Mouse (Mus musculus) ES-E14 (cell line): ENCODE data around the gene Rnf225. TPM values are rescaled to one million over a fixed set of nuclear protein-coding genes. Genes with fewer than 3 reads are reported as not detected.

Source experiments
- DNase-seq: peaks from one replicate; pipeline ENCODE4 v3.0.0-alpha.2; 2013; ENCODE audit warnings: low read depth, low spot score
- H3K27ac ChIP-seq: 2 replicates; pipeline ENCODE4 v1.5.1; 2012; ENCODE audit warnings: low read depth, mild to moderate bottlenecking, low read length, moderate library complexity, mixed read lengths; ENCODE audit not compliant: poor library complexity, insufficient read depth, severe bottlenecking
- H3K36me3 ChIP-seq: 2 replicates; pipeline ENCODE4 v1.6.1; 2012; ENCODE audit warnings: mild to moderate bottlenecking, low read length, moderate library complexity, mixed read lengths; ENCODE audit not compliant: control insufficient read depth, poor library complexity, insufficient read depth, severe bottlenecking
- H3K4me1 ChIP-seq, 2 experiments: fragments of 150-350 bp in 1 of 2; sonication (generic) in 1 of 2; 2 replicates each; pipeline ENCODE4 v1.6.1; 2012; ENCODE audit warnings: low read length in 2 of 2, mild to moderate bottlenecking in 1 of 2, mixed read lengths in 1 of 2; ENCODE audit not compliant: control insufficient read depth in 2 of 2, insufficient read depth in 2 of 2, poor library complexity in 1 of 2
- H3K4me3 ChIP-seq, 2 experiments: fragments of 150-350 bp in 1 of 2; sonication (generic) in 1 of 2; 2 replicates each; pipeline ENCODE4 v1.5.1; 2012; ENCODE audit warnings: low read length in 2 of 2, low read depth in 1 of 2, mild to moderate bottlenecking in 1 of 2, mixed read lengths in 1 of 2; ENCODE audit not compliant: insufficient read depth in 1 of 2, poor library complexity in 1 of 2, severe bottlenecking in 1 of 2
- H3K9ac ChIP-seq: 2 replicates; pipeline ENCODE4 v1.6.1; 2012; ENCODE audit warnings: low read depth, mild to moderate bottlenecking, low read length, mixed read lengths; ENCODE audit not compliant: poor library complexity, insufficient read depth, severe bottlenecking
- H3K9me3 ChIP-seq: fragments of 150-350 bp; sonication (generic); 2 replicates; pipeline ENCODE4 v1.6.1; 2012; ENCODE audit warnings: low read depth, mild to moderate bottlenecking, low read length; ENCODE audit not compliant: control insufficient read depth, insufficient read depth
- CHD2 ChIP-seq: IDR thresholded peaks from 2 replicates; pipeline ENCODE4 v1.6.1; 2014; ENCODE audit warnings: mild to moderate bottlenecking, low read depth, low read length, inconsistent platforms
- HCFC1 ChIP-seq: IDR thresholded peaks from 2 replicates; pipeline ENCODE4 v1.6.1; 2012; ENCODE audit warnings: low read length, inconsistent platforms, borderline replicate concordance; ENCODE audit not compliant: insufficient read depth
- MAFK ChIP-seq: IDR thresholded peaks from 2 replicates; pipeline ENCODE4 v1.6.1; 2014; ENCODE audit warnings: mild to moderate bottlenecking, low read depth, low read length, inconsistent platforms; ENCODE audit not compliant: insufficient read depth
- ZC3H11A ChIP-seq: IDR thresholded peaks from 2 replicates; pipeline ENCODE4 v1.6.1; 2012; ENCODE audit warnings: low read depth, mild to moderate bottlenecking, inconsistent platforms, low read length, borderline replicate concordance
- ZNF384 ChIP-seq: IDR thresholded peaks from 2 replicates; pipeline ENCODE4 v1.6.1; 2012; ENCODE audit warnings: low read depth, low read length, inconsistent platforms
- in situ Hi-C, 2 experiments: fragments of 600-800 bp; cut with MboI; formaldehyde crosslinking; loops; one replicate each; pipeline ENCODE4 v1.15.1; 2025; ENCODE audit warnings: low sequenced_read_pairs in 2 of 2, inconsistent platforms in 1 of 2; ENCODE audit not compliant: unreplicated experiment in 2 of 2
- total RNA-seq: library from RNA; depleted of rRNA; stranded (reverse); fragments of 300-350 nt; gene quantifications from 2 replicates; pipeline ENCODE4 v1.2.3, GENCODE M21; 2012

Rnf225 gene
- total RNA-seq, 1 experiment: 4.4 TPM

DNA sequence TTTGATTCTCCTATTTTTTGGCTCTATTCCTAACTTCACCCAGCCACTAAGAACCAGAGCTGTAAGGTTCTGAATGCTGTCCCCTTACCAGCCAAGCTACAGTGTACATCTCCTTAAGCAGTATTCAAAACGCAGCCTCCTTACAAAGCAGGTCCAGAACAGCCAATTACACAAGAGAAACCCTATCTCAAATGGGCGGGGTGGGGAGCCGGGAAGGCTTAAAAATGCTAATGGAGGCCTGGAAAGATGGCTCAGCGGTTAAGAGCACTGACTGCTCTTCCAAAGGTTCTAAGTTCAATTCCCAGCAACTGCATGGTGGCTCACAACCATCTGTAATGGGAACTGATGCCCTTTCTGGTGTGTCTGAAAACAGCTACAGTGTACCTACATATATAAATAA, 32.5 kb downstream of the Rnf225 start:
- H3K9ac ChIP-seq: no peak overlapping the region
- TF ChIP-seq MAFK: no peak
- TF ChIP-seq ZNF384: no peak
- no peak for TF ChIP-seq HCFC1
- no peak for TF ChIP-seq ZC3H11A
- no peak for TF ChIP-seq CHD2
- H3K27ac ChIP-seq: no peak overlapping the region
- H3K36me3 ChIP-seq: no peaks in the 10 kb centered on the region
- no peak overlapping the region for H3K4me3 ChIP-seq
- no peak for DNase-seq
- in situ Hi-C loops: no loop called here
- peaks cover 4 to 5% of the 10 kb centered on the region in 2 experiments; a peak in 3 of 4 replicates for H3K4me1 ChIP-seq
- no peaks in the 10 kb centered on the region for H3K9me3 ChIP-seq

GRCm38 (mm10) chr7:12961511-12962141, 34.4 kb downstream of the Rnf225 start:
- no peak overlapping the region for H3K27ac ChIP-seq
- DNase-seq: no peak
- TF ChIP-seq CHD2: no peak
- TF ChIP-seq HCFC1: peak; percentile 82
- TF ChIP-seq MAFK: no peak
- peak; percentile 98 for TF ChIP-seq ZNF384
- TF ChIP-seq ZC3H11A: no peak
- in situ Hi-C loops: no loop called here
- H3K36me3 ChIP-seq: no peaks in the 10 kb centered on the region
- H3K9me3 ChIP-seq: no peaks in the 10 kb centered on the region
- H3K4me1 ChIP-seq: peaks cover 5 to 7% of the 10 kb centered on the region in 2 experiments; a peak in 3 of 4 replicates
- H3K4me3 ChIP-seq: peak overlapping the region; percentile 38 to 66
- peak overlapping the region; percentile 51 for H3K9ac ChIP-seq

- TF ChIP-seq MAFK (0 out of 2 replicates have a peak, but pooled peaks have one; percentile 15), HCFC1 (no peak)
- in situ Hi-C loops: no loop called here
- DNase-seq: peak; percentile 82
- H3K9me3 ChIP-seq: no peaks in the 10 kb centered on the region
- H3K4me1 ChIP-seq: peaks cover 3 to 5% of the 10 kb centered on the region in 2 experiments; a peak in 2 of 4 replicates
- peak within 1 kb of the TSS; percentile 63; the same call in 1 of the 2 replicates for H3K27ac ChIP-seq
- H3K36me3 ChIP-seq: 0 out of 2 replicates have a peak, but pooled peaks cover 4% of the 10 kb centered on the region
- H3K4me3 ChIP-seq: peak within 1 kb of the TSS; percentile 82 to 87
- peak within 1 kb of the TSS; percentile 78 for H3K9ac ChIP-seq
These were observed 38.5 kb downstream of the Rnf225 start, which contains the start of gene Zfp324 for GRCm38 (mm10) chr7:12965678-12966091. Gene Zfp324, plus strand, starts transcription at chr7:12965838.

DNA sequence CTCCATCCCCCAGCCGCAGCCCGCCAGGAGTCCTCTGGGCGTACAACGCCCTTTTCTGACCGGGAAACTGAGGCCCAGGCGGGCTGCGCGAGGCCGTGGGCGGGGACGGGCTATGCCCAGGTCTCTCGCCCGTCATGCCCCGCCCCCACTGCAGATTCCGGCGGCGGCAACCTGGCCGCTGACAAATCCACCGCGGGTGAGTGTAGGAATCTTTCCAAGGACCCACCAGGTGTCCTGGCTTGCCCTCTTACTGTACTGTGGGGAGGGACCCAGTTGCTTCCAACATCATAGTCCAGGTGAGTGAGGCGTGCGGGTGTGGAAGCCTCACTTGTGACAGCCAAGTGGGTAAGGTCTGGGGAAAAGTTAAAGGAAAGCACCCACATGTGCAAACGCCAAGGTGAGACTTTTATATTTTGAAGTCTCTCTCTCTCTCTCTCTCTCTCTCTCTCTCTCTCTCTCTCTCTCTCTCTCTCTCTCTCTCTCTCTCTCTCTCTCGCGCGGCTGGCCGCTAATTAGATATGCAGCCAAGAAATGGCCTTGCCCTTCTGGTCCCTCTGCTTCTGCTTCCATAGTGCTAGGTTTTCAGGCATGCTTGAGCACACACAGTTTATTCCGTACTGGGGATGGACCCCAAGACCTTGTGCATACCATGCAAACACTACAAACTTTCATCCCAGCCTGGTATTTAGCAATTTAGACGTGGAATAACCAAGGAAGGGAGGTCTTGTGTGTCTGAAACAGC, 39.1 kb downstream of the Rnf225 start:
- H3K9me3 ChIP-seq: no peaks in the 10 kb centered on the region
- 0 out of 2 replicates have a peak, but pooled peaks cover 4% of the 10 kb centered on the region for H3K36me3 ChIP-seq
- TF ChIP-seq ZNF384 (no peak), HCFC1 (no peak), ZC3H11A (no peak), MAFK (no peak), CHD2 (no peak)
- H3K4me3 ChIP-seq: peak overlapping the region; percentile 82 to 87
- H3K9ac ChIP-seq: peak overlapping the region; percentile 76
- in situ Hi-C loops: no loop called here
- H3K4me1 ChIP-seq: peaks cover 3 to 5% of the 10 kb centered on the region in 2 experiments; a peak in 2 of 4 replicates
- H3K27ac ChIP-seq: peak overlapping the region; percentile 63; the same call in 1 of the 2 replicates
- DNase-seq: no peak
